In the genomic region with DNA sequence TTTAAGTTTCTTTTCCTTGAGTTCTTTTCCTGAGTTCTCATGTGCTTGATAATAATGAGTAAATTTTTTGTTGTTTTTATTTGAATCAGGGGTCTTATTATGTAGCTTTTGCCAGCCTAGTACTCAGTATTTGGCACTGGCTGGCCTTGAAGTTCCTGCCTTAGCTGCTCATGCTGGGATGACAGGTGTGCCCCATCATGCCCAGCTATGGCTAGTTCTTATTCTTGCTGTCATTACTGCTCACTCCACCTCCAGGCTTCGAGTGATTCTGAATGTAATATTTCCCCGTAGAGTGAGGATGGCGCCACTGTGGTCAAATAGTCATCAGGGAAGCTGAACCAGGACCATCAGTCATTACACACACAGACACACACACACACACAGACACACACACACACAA, we compare ENCODE assay signal across 41 mouse cellular contexts. TPM values are rescaled to one million over a fixed set of nuclear protein-coding genes. Genes with fewer than 3 reads are reported as not detected.
"Had no signal": no experiment of that assay in that cellular context is flagged by ENCODE, and none has a peak within 500 bp of the region (broad histone marks: within the 10 kb centered on the region; RNA-seq: fewer than 3 reads in every experiment).

No protein-coding gene starts in this region.

- H3K4me3 ChIP-seq: heart, adult 2 months; heart, embryonic 13.5 days; heart, embryonic 15.5 days; hindbrain, embryonic 13.5 days; hindbrain, embryonic 15.5 days; kidney, embryonic 15.5 days; limb, embryonic 13.5 days; limb, embryonic 15.5 days; liver, embryonic 12.5 days had no signal

- H3K27ac ChIP-seq: heart, adult 2 months; heart, embryonic 13.5 days; heart, embryonic 15.5 days; hindbrain, embryonic 13.5 days; hindbrain, embryonic 15.5 days; hindbrain, postnatal 0 days; kidney, embryonic 15.5 days; kidney, postnatal 0 days; limb, embryonic 13.5 days; limb, embryonic 15.5 days; liver, embryonic 12.5 days; liver, embryonic 14.5 days had no signal

- H3K36me3 ChIP-seq: heart, embryonic 13.5 days; heart, embryonic 15.5 days; hindbrain, embryonic 13.5 days; hindbrain, embryonic 15.5 days; kidney, embryonic 15.5 days; limb, embryonic 13.5 days; limb, embryonic 15.5 days; liver, embryonic 12.5 days had no signal

- DNase-seq: gastrocnemius, postnatal 14 days; gastrocnemius, postnatal 36 days; heart, adult 11 months; heart, adult 2 months; heart, postnatal 14 days; heart, postnatal 36 days; kidney, adult 11 months; kidney, adult 2 months; kidney, adult 9 months; kidney, postnatal 14 days; kidney, postnatal 36 days; layer of hippocampus, adult 9-11 months; layer of hippocampus, postnatal 36 days; left cerebral cortex, postnatal 4 days had no signal

RNA-seq across cellular contexts. Expression of a gene that starts 23.9 kb away (rescaled TPM):
- total RNA-seq: gastrocnemius, adult 18-20 months; gastrocnemius, adult 8-10 months; gastrocnemius, postnatal 14 days; gastrocnemius, postnatal 36 days; heart, postnatal 36 days; hematopoietic stem cell, adult 5-6 weeks; hindbrain, postnatal 0 days; layer of hippocampus, adult 18-20 months; layer of hippocampus, adult 8-10 months; layer of hippocampus, postnatal 14 days; layer of hippocampus, postnatal 36 days; left cerebral cortex, adult 18-20 months; left cerebral cortex, adult 8-10 months; left cerebral cortex, postnatal 10 days; left cerebral cortex, postnatal 25 days; liver, adult 2 months had no signal
- polyA plus RNA-seq: heart, embryonic 11.5 days; heart, embryonic 13.5 days; hindbrain, embryonic 11.5 days; hindbrain, embryonic 13.5 days; hindbrain, embryonic 15.5 days; hindbrain, postnatal 0 days; intestine, embryonic 14.5 days; intestine, embryonic 16.5 days; kidney, embryonic 15.5 days; kidney, postnatal 0 days; limb, embryonic 11.5 days; limb, embryonic 13.5 days; liver, embryonic 12.5 days; liver, embryonic 14.5 days had no signal
